Mouse (Mus musculus) heart, adult 2 months (tissue): Measurements from ENCODE around the gene E130114P18Rik. TPM values are rescaled to one million over a fixed set of nuclear protein-coding genes. Genes with fewer than 3 reads are reported as not detected.

Experiments
- DNase-seq, 2 experiments: peaks; one replicate each; pipeline ENCODE4 v3.0.0; 2021
- H3K27ac ChIP-seq: fragments of 200-600 bp; 2 replicates; pipeline ENCODE4 v1.8.1; 2022
- H3K27me3 ChIP-seq: fragments of 200-500 bp; 2 replicates; pipeline ENCODE4 v1.6.1; 2012; ENCODE audit warnings: mild to moderate bottlenecking, low read length, inconsistent platforms, mixed read lengths; ENCODE audit not compliant: control insufficient read depth, insufficient read depth
- H3K36me3 ChIP-seq: fragments of 200-500 bp; 2 replicates; pipeline ENCODE4 v1.6.1; 2012; ENCODE audit warnings: low read length, inconsistent platforms; ENCODE audit not compliant: control insufficient read depth, insufficient read depth
- H3K4me1 ChIP-seq: fragments of 200-500 bp; 2 replicates; pipeline ENCODE4 v1.6.1; 2011; ENCODE audit warnings: low read length; ENCODE audit not compliant: control insufficient read depth, insufficient read depth
- H3K4me3 ChIP-seq: fragments of 200-600 bp; 2 replicates; pipeline ENCODE4 v1.8.1; 2022
- H3K79me2 ChIP-seq: fragments of 200-500 bp; replicated peaks from 2 replicates; pipeline ENCODE4 v1.6.1; 2012; ENCODE audit warnings: mild to moderate bottlenecking, inconsistent platforms, low read length, moderate library complexity, mixed read lengths; ENCODE audit not compliant: control insufficient read depth, insufficient read depth
- H3K9ac ChIP-seq: fragments of 200-500 bp; 2 replicates; pipeline ENCODE4 v1.6.1; 2012; ENCODE audit warnings: low read depth, mild to moderate bottlenecking, control low read depth, inconsistent platforms, low read length, mixed read lengths
- CTCF ChIP-seq: fragments of 200-600 bp; IDR thresholded peaks from 2 replicates; pipeline ENCODE4 v1.8.1; 2022; ENCODE audit warnings: antibody characterized with exemption, mild to moderate bottlenecking, moderate library complexity
- EP300 ChIP-seq: fragments of 200-500 bp; IDR thresholded peaks from 2 replicates; pipeline ENCODE4 v1.6.1; 2011; ENCODE audit warnings: low read depth, low read length, control low read depth; ENCODE audit not compliant: insufficient read depth
- POLR2A ChIP-seq: fragments of 200-500 bp; IDR thresholded peaks from 2 replicates; pipeline ENCODE4 v1.6.1; 2011; ENCODE audit warnings: mild to moderate bottlenecking, low read depth, low read length, control low read depth; ENCODE audit not compliant: insufficient read depth
- WGBS: fragments of 180-500 bp; shearing (Covaris S2); methylation state at CpG from one replicate; pipeline ENCODE4 v1.1.7; 2018; 5-methylcytosine and 5-hydroxymethylcytosine counted together
- intact Hi-C: fragments of 180-260 bp; cut with DNase I; formaldehyde crosslinking; loops from one replicate; pipeline ENCODE4 v1.15.1; 2025
- polyA plus RNA-seq: library from polyadenylated mRNA; depleted of rRNA; stranded (reverse); fragments of >200 nt; gene quantifications from 2 replicates; pipeline ENCODE4 v1.2.3, GENCODE M21; 2012
- total RNA-seq, 2 experiments: library from RNA; stranded (reverse); gene quantifications; 2 replicates each; pipeline ENCODE4 v1.2.3; 2021

E130114P18Rik gene
- total and polyA plus RNA-seq, 3 experiments, result not detected

- intact Hi-C loops, result loop anchor here (1.0 kb wide), 1 partner anchor 9 kb away; no protein-coding TSS in a partner anchor
- DNase-seq, result no peak
- Histone ChIP-seq H3K4me1 (peaks cover 12% of the 10 kb centered on the region), H3K36me3 (peaks cover 4% of the 10 kb centered on the region; the same call in 1 of the 2 replicates), H3K79me2 (no peaks in the 10 kb centered on the region), H3K4me3 (peak overlapping the region; percentile 72), H3K9ac (peak overlapping the region; percentile 75), H3K27ac (peak overlapping the region; percentile 89), H3K27me3 (no peaks in the 10 kb centered on the region)
- WGBS, result 68% methylated on average over 3 of the region's 3 CpGs
- TF ChIP-seq CTCF (no peak), EP300 (no peak), POLR2A (no peak)
Measured at GRCm38 (mm10) chr4:97758661-97759060, 19.2 kb downstream of the E130114P18Rik start.

GRCm38 (mm10) chr4:97757978-97758461 lies 19.9 kb downstream of the E130114P18Rik start:
- DNase-seq, result peak; percentile 69 to 71
- peaks cover 14% of the 10 kb centered on the region for H3K4me1 ChIP-seq
- WGBS, result under 1% methylated on average over 14 of the region's 14 CpGs
- TF ChIP-seq POLR2A (peak; percentile 5; the same call in 1 of the 2 replicates), EP300 (no peak), CTCF (peak; percentile 41)
- intact Hi-C loops, result loop anchor here (1.0 kb wide), 2 partner anchors 9 to 14 kb away; partner anchors contain the start of gene Nfia
- no peaks in the 10 kb centered on the region for H3K27me3 ChIP-seq
- peaks cover 9% of the 10 kb centered on the region for H3K36me3 ChIP-seq
- H3K79me2 ChIP-seq, result no peaks in the 10 kb centered on the region
- peak overlapping the region; percentile 72 for H3K4me3 ChIP-seq
- peak overlapping the region; percentile 75 for H3K9ac ChIP-seq
- H3K27ac ChIP-seq, result peak overlapping the region; percentile 89

GRCm38 (mm10) chr4:97757207-97757977 lies 20.5 kb downstream of the E130114P18Rik start:
- Histone ChIP-seq H3K27ac (peak overlapping the region; percentile 89), H3K27me3 (no peaks in the 10 kb centered on the region), H3K4me1 (peaks cover 16% of the 10 kb centered on the region), H3K36me3 (peaks cover 11% of the 10 kb centered on the region), H3K79me2 (no peaks in the 10 kb centered on the region), H3K4me3 (peak overlapping the region; percentile 72), H3K9ac (peak overlapping the region; percentile 75)
- DNase-seq, result peak; percentile 84 to 85
- intact Hi-C loops, result loop anchor here (1.0 kb wide), 1 partner anchor 15 kb away; the partner anchor contains the start of gene Nfia
- WGBS, result 0% methylated on average over 38 of the region's 38 CpGs
- TF ChIP-seq POLR2A, result peak; percentile 58; the same call in 1 of the 2 replicates
- TF ChIP-seq EP300, result peak; percentile 66; the same call in 1 of the 2 replicates
- TF ChIP-seq CTCF, result peak; percentile 33; the same call in 1 of the 2 replicates

GRCm38 (mm10) chr4:97754241-97754640 lies 23.6 kb downstream of the E130114P18Rik start:
- intact Hi-C loops, result loop anchor here (5.0 kb wide), 3 partner anchors 168 to 688 kb away; partner anchors contain the start of gene Tm2d1
- TF ChIP-seq CTCF (peak; percentile 53), EP300 (peak; percentile 71; the same call in 1 of the 2 replicates), POLR2A (peak; percentile 80)
- Histone ChIP-seq H3K36me3 (peaks cover 11% of the 10 kb centered on the region), H3K4me3 (peak overlapping the region; percentile 8), H3K79me2 (no peaks in the 10 kb centered on the region), H3K9ac (peak overlapping the region; percentile 53), H3K4me1 (peaks cover 17% of the 10 kb centered on the region), H3K27ac (peak overlapping the region; percentile 98), H3K27me3 (no peaks in the 10 kb centered on the region)
- peak; percentile 79 to 86 for DNase-seq
- 9% methylated on average over 12 of the region's 12 CpGs for WGBS

GRCm38 (mm10) chr4:97753521-97753920 lies 24.4 kb downstream of the E130114P18Rik start:
- WGBS, result 16% methylated on average over 1 of the region's 1 CpGs
- no peak for TF ChIP-seq EP300
- TF ChIP-seq CTCF, result no peak
- TF ChIP-seq POLR2A, result no peak
- intact Hi-C loops, result loop anchor here (2.0 to 5.0 kb wide), 4 partner anchors 115 to 689 kb away; partner anchors contain the start of gene Tm2d1
- Histone ChIP-seq H3K27me3 (no peaks in the 10 kb centered on the region), H3K79me2 (no peaks in the 10 kb centered on the region), H3K4me3 (no peak overlapping the region; the same call in 1 of the 2 replicates), H3K27ac (peak overlapping the region; percentile 98), H3K9ac (peak overlapping the region; percentile 12), H3K36me3 (peaks cover 11% of the 10 kb centered on the region), H3K4me1 (peaks cover 14% of the 10 kb centered on the region)
- DNase-seq, result no peak
